Mouse (Mus musculus) heart, adult 2 months (tissue): Measurements from ENCODE around the gene Tmem82.

Experiments used
- CTCF ChIP-seq: fragments of 200-600 bp; IDR thresholded peaks from 2 replicates; pipeline ENCODE4 v1.8.1; 2022; ENCODE audit warnings: antibody characterized with exemption, mild to moderate bottlenecking, moderate library complexity
- POLR2A ChIP-seq: fragments of 200-500 bp; IDR thresholded peaks from 2 replicates; pipeline ENCODE4 v1.6.1; 2011; ENCODE audit warnings: mild to moderate bottlenecking, low read depth, low read length, control low read depth; ENCODE audit not compliant: insufficient read depth

GRCm38 (mm10) chr4:141576404-141576803 lies 42.0 kb downstream of the Tmem82 start:
- TF ChIP-seq CTCF (no peak), POLR2A (no peak)
